Mouse (Mus musculus) mammary gland, adult 2 months (tissue): ENCODE data around the gene Rp2. TPM values are rescaled to one million over a fixed set of nuclear protein-coding genes. Genes with fewer than 3 reads are reported as not detected.

ENCODE experiments used
- polyA plus RNA-seq: library from polyadenylated mRNA; depleted of rRNA; stranded (reverse); fragments of >200 nt; gene quantifications from 2 replicates; pipeline ENCODE4 v1.2.3, GENCODE M21; 2012; ENCODE audit warnings: low replicate concordance; rRNA removed

The Rp2 gene
- polyA plus RNA-seq: 4.6 and 6.6 TPM in 2 replicates

GRCm38 (mm10) chrX:20364391-20365365, at the start of gene Rp2:
TSS of gene Rp2 (plus strand) at chrX:20364481.

DNA sequence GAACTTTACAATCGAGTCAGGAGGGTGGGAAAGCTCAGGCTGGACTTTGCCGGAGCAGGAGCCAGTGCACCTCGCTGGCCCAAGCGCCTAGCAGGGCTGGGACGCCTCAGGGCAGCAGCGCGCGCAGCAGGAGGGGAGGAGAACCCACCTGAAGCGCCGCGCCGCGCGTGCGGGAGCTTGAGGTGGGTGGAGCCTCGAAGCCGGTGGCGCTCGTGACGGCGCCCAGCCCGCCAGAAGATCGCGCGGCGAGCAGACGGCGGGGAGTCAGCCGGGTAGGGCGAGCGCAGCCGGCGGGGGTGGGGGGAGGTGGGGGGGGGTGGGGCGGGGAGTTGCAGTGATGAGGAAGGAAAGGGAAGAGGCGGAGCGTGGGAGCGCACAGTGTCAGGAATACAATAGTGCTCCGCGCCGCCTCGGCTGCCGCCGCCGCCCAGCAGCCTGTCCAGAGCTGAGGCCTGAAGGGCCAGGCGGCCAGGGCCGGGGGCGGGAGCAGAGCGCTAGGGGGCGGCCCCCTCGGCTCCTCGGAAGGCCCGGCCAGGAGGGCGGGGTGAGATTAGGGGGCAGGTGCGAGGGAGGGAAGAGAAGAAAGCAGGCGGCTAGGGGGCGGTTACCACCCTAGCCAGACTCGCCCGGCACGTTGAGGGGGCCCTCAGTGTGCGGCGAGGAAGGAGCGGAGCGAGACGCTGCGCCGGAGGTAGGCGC, 61.0 kb downstream of the Rp2 start, which contains the start of gene Jade3:
Jade3 (plus strand) TSS at position 549 of the 699 bp plus-strand sequence.

Other genes starting within 250 kb of the Rp2 start
- 6.1 and 8.1 TPM in 2 replicates for gene Slc9a7, start 72.7 kb upstream of the Rp2 start, polyA plus RNA-seq
- 0.22 and 0.98 TPM in 2 replicates for gene Jade3, start 61.2 kb downstream of the Rp2 start, polyA plus RNA-seq
- gene Rgn, start 185.3 kb downstream of the Rp2 start, polyA plus RNA-seq: 0.63 TPM in 1 of 2 replicates, not detected in the other